Mouse (Mus musculus): ENCODE data around the gene Fitm1.

The Fitm1 gene

GRCm38 (mm10) chr14:55567496-55567895, 7.9 kb upstream of the Fitm1 start:
- DNase-seq (ENCODE audit: low spot score in 2 of 2): no peak

GRCm38 (mm10) chr14:55570588-55570987, 4.8 kb upstream of the Fitm1 start:
- DNase-seq (ENCODE audit: low spot score in 2 of 2): no peak

DNA sequence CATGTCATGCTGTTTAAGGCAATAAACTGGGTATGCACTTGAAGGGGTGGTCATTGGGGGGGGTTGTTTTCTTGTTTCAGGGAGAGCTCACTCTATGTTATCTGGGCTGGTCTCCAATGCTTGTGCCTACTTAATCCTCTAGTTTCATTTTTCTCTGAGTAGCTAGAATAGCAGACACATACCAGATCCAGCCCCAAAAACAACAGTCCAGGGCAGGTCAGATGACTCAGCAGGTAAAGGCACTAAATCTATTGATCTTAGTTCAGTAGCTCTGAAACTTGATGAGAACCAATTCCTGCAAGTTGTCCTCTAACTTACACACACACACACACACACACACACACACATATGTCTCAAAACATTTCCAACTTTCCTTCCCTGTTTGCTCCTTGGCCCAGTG, 3.7 kb upstream of the Fitm1 start:
- DNase-seq (ENCODE audit: low spot score in 2 of 2): no peak

DNA sequence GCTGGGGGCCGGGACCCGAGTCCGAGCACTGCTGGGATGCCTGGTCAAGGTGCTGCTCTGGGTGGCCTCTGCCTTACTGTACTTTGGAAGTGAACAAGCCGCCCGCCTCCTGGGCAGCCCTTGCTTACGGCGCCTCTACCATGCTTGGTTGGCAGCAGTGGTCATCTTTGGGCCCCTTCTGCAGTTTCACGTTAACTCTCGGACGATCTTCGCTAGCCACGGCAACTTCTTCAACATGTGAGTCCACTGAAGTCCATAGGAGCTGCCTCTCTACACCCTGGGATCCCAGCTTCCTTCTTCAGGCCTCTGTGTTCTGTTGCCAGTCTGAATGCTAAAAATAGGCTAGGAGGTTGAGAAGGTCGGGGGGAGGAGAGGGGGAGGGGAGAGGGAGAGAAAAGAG, 294 bp downstream of the Fitm1 start:
- DNase-seq (ENCODE audit: low spot score in 2 of 2): no peak

DNA sequence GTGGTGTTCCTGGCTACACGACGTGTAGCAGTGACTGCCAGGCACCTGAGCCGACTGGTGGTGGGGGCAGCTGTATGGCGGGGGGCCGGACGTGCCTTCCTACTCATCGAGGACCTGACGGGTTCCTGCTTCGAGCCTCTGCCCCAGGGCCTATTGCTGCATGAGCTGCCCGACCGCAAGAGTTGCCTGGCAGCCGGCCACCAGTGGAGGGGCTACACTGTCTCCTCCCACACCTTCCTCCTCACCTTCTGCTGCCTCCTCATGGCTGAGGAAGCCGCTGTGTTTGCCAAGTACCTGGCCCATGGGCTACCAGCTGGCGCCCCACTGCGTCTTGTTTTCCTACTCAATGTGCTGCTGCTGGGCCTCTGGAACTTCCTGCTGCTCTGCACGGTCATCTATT, 959 bp downstream of the Fitm1 start:
- DNase-seq (ENCODE audit: low spot score in 2 of 2): peak in 1 of 2 experiments; percentile 41

DNA sequence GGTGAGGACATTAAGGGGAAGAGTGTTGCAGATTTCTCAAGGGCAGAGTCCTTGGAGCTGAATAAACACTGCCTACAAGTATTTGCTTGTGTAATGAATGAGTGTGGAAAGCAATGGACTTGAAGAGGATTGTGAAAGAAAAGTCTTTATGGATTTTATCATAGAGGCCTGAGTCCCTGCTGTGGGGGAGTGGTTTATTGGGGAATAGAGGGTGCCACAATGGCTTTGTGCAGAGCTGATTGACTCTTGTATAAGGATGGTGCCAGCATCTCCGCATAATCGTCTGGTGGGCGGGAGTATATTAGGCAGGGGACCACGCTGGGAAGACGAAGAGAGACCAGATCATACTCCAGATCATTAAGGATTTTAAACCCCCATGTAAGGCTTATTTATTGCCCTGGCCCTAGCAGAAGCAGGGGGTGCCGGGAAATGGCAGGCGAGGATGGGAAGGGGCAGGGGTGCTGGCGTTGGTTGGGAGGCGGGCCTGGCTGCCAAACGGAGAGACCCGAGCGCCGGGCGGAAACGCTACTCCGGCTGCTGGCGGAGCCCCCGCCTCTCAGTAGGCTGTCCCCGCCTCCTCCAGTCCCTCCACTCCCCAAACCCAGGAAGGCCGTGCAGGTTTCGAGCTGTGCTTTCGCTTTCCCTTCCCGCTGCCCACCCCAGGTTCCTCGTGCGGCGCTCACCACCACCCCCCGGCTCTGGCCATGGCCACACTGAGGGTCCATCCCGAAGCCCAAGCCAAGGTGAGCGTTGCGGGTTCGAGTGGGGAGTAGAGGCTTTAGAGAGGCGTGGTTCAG, 2.7 kb downstream of the Fitm1 start, which contains the start of gene Psme1:
Gene Psme1 (plus strand): TSS at position 253 of the 797 bp plus-strand sequence.
- DNase-seq (ENCODE audit: low spot score in 2 of 2): peak; percentile 66

DNA sequence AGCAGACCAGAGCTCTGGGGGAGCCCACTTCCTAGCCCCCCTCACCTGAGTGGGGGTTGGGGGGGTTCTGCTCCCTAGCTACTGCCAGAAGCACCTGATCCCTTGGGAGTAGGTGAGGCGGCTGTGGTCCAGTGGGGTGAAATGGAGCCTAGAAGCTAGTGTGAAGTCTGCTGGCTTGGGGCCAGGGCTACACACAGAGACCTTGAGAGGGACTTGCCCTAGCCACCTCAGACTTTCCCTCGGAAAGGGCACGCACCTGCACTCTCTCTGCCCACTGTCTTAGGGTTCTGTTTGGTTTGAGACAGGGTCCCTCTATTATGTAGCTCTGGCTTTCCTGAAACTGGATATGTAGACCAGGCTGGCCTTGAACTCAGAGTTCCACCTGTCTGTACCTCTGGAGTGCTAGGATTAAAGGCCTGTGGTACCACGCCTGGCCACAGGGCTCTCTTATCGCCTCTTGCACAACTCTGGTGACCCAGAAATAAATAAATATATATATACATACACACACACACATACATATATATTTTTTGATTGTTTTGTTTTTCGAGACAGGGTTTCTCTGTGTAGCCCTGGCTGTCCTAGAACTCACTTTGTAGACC, 3.4 kb downstream of the Fitm1 start:
- no peak for DNase-seq (ENCODE audit: low spot score in 2 of 2)

DNA sequence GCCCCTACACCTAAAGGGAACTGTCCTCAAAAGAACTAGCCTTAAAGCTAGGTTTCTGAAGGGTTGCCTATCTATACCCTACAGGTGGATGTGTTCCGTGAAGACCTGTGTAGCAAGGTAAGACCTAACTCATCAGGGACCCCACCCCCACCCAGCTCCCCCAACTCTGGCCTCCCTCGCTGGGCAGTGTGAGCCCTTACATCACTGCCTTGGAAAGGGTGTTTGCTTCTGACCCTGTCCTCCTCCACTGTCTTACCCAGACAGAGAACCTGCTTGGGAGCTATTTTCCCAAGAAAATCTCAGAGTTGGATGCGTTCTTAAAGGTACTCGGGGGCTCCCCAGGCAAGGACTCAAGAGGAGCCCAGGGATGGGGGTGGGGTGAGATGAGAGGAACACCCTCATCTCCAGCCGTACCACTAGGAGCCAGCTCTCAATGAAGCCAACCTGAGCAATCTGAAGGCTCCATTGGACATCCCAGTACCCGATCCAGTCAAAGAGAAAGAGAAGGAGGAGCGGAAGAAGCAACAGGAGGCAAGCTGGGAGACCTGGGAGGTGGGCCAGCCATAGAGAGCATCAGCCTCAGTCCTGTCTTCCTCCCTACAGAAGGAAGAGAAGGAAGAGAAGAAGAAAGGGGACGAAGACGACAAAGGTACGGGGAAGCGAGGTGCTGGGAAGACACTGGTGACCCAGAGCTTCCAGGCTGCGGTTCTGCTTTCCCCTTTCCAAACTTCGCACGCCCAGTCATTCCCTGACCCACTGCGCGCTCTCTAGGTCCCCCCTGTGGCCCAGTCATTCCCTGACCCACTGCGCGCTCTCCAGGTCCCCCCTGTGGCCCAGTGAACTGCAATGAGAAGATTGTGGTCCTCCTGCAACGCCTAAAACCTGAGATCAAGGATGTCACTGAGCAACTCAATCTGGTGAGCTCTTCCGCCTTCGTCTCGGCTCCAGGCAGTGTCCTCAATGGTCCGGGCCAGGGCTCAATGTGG, 4.4 kb downstream of the Fitm1 start:
- DNase-seq (ENCODE audit: low spot score in 2 of 2): no peak

GRCm38 (mm10) chr14:55580731-55581130, 5.3 kb downstream of the Fitm1 start:
- DNase-seq (ENCODE audit: low spot score in 2 of 2): no peak

DNA sequence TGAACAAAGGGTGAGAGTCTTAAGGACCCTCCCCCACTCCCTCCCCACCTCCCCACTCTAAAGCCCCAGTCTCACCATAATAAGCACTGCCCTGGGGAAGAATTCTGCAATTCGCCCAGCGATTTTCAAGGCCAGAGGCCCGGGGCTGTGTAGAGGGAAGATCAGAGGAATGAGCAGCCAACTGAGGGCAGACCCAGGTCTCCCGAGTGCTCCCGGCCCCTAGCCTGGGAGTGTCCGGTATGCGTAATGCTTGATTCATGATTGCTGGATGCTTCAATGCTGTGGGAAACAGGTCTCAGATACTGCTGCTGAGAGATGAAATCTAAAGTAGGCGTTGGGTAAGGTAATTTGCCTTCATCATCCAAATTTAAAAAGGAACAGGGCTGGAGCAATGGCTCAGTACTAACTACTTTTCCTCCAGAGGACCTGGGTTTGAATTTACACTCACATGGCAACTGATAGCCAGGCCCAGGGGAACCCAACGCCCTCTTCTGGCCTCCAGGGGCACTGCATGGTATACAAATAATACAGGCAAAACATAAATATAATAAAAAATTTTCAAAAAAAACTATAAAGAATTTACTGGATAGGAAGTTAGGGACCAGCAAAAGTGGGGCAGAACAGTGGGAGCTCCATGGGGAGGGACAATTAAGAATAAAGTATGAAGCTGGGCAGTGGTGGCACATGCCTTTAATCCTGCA, 6.7 kb downstream of the Fitm1 start:
- no peak for DNase-seq (ENCODE audit: low spot score in 2 of 2)

DNA sequence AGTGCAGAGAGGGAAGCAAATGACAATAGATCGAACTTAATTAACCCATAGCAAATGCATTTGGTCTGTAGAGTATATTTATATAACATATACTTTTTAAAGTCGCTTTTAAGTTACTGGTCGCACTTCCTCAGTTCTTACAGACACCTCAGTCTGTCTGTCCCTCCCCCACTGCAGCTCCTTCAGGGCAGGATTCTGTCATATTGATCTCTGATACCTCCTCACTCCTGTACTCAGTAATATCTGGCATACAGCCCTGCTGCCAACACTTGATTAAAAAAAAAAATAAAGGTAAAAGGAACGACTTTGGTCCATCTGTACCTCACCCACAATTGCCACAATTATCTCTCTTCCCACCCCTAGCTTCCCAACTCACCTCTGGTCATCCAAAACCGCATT, 8.9 kb downstream of the Fitm1 start:
- DNase-seq (ENCODE audit: low spot score in 2 of 2): no peak

DNA sequence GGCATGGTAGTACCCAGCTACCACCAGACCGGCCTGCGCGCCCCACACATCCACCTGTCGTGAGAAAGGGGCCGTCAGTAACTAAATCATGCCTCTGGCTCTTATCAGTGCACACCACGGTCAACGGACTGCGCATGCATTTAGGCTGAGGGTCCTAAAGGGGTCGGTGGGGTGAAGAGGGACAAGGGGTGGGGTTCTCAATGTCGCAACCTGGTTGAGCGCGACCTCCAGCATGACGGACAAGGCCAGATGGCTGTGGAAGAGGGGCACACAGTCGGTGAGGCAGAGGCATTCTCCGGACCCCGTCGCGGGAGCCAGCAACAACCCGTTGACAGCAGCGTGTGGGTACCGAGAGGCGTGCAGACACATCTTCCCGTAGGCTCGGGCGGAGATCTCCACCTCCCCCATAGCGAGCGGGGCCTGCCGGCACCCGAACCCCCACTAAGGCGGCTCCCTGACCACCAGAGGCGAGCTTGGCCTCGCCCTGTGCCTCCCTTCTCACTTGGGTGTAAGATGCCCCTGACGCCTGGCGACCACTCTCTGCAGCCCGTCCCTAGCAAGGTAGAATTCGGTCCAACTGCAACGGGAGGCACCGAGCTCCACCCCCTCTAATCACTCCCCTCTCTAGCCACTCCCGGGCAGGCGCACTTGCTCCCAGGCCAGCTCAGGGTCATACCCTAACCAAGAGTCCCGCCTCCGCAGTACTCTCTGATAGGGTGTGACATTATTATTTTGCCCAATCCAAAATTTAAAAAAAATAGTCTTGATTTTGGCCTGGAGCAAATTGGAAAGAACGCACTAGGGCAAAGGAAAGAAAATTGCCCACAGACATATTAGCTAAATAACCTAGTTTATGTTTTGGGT, 9.5 kb downstream of the Fitm1 start, which contains the start of gene Emc9:
Gene Emc9 (minus strand): TSS at position 601 of the 864 bp plus-strand sequence.
- DNase-seq (ENCODE audit: low spot score in 2 of 2): peak; percentile 64 to 67

DNA sequence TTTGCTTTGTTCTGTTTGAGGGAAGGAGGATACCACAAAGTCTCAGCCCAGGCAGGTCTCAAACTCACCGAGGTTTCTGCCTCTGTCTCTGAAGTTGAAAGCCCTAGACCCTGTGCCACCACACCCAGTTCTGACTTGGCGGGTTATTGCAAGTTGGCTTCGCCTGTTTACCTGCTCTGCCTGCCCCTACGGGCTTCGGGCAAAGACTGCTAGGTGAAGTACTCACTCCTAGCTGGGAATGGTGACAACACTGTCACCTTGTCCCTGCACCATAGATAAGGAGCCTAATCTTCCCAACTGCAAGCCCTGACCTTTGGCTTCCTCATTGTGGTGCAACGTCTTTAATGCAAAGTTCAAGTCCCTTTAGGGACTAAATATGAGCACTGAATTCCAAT, 10.1 kb downstream of the Fitm1 start:
- no peak for DNase-seq (ENCODE audit: low spot score in 2 of 2)

DNA sequence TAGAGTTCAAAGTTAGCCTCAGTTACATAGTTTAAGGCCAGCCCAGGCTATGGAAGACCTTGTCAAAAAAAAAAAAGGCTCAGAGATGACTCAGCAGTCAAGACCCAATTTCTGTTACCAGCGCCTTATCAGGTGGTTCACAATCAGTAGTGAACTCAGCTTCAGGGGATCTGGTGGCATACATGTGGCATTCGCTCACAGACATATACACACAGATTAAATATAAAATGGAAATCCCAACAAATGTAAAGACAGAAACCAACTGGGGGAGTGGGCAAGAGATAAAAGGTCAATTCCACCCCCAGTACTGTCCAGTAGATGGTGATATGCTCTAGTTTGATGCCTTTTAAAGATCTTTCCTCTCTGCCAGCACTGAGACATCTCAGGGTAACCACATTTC, 10.7 kb downstream of the Fitm1 start:
- DNase-seq (ENCODE audit: low spot score in 2 of 2): no peak

DNA sequence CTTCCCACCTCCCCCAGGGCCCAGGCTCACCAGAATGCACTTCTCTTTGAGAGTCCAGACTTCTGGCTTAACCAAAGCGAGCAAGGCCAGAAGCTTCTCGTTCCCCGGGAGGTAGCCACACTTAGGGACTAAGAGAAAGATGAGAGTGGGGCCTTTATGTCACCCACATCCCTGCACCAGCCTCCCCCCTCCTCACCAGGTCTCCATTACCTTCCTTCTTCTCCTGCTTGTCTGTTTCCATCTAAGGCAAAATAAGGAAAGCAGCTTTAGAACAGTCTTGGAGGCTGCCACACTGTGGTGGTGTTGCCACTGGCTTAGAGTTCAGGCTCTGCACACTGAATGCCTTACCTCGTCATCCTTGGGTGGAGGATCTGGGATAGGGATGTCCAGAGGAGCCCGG, 13.9 kb downstream of the Fitm1 start:
- DNase-seq (ENCODE audit: low spot score in 2 of 2): no peak

- no peak for DNase-seq (ENCODE audit: low spot score in 2 of 2)
These were observed 14.5 kb downstream of the Fitm1 start for GRCm38 (mm10) chr14:55589771-55590448.

GRCm38 (mm10) chr14:55590748-55591330, 15.4 kb downstream of the Fitm1 start, which contains the start of gene Psme2:
Psme2 (minus strand) TSS chr14:55591113.
- DNase-seq (ENCODE audit: low spot score in 2 of 2): peak; percentile 89 to 93

DNA sequence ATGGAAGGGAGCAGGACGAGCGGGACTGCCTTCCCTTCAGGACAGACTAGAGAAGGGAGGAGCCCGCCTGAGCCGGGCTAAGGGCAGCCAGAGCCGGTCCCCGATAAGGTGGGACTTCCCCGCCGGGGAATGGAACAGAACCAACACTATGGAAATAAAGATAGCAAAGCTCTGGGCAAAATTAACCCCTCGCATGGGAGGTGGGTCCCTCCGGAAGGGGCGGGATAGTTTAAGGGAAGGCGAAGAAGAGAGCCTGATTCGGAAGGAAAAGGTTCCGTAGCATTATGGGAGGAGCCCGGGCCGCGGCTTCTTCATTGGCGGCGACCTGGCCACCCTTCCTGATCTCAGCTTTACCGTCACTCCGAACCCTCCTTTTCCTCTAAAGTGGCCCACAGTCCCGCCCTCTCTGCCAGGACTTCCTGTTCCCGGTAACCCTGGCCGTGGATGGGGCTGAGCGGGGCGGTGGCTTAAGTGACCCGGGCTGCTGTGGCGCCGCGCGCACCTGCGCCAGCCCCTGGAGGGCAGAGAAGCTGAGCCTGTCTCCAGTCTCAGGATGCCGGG, 16.0 kb downstream of the Fitm1 start, which contains the start of gene Rnf31:
Gene Rnf31 (plus strand): TSS at position 378 of the 561 bp plus-strand sequence.
- DNase-seq (ENCODE audit: low spot score in 2 of 2): peak; percentile 95

GRCm38 (mm10) chr14:55592226-55592625, 16.8 kb downstream of the Fitm1 start:
- DNase-seq (ENCODE audit: low spot score in 2 of 2): no peak
